In genomic region chr4:99655937-99656604, GRCm38 (mm10) we compare ENCODE assay signal across 8 mouse cellular contexts. TPM values are rescaled to one million over a fixed set of nuclear protein-coding genes. Genes with fewer than 3 reads are reported as not detected.
DNase-seq lines count a peak whose midpoint lies in the region; ATAC-seq lines count a peak whose summit lies in the region.

Gene Foxd3 (plus strand): TSS chr4:99656299.

- H3K27me3 ChIP-seq in heart, embryonic 10.5 days (ENCODE audit: insufficient read depth, poor library complexity, severe bottlenecking): peaks cover 97% of the 10 kb centered on the region
- H3K27me3 ChIP-seq in heart, embryonic 11.5 days (ENCODE audit: control insufficient read depth, insufficient read depth, low read length): peaks cover 80% of the 10 kb centered on the region
- H3K27me3 ChIP-seq in liver, embryonic 12.5 days (replicated peaks): peaks cover 98% of the 10 kb centered on the region
- peaks cover 80% of the 10 kb centered on the region for H3K27me3 ChIP-seq in stomach, embryonic 16.5 days (ENCODE audit: control insufficient read depth, insufficient read depth, low read length)

- H3K27ac ChIP-seq in heart, embryonic 10.5 days: no peak within 1 kb of the TSS
- no peak within 1 kb of the TSS for H3K27ac ChIP-seq in heart, embryonic 11.5 days (ENCODE audit: low read depth, low read length)
- no peak within 1 kb of the TSS for H3K27ac ChIP-seq in liver, embryonic 12.5 days
- H3K27ac ChIP-seq in stomach, embryonic 16.5 days (ENCODE audit: low read length): no peak within 1 kb of the TSS

- H3K4me1 ChIP-seq in heart, embryonic 10.5 days: peaks cover 35% of the 10 kb centered on the region
- H3K4me1 ChIP-seq in heart, embryonic 11.5 days (ENCODE audit: control insufficient read depth, insufficient read depth, low read length): peaks cover 7% of the 10 kb centered on the region
- H3K4me1 ChIP-seq in liver, embryonic 12.5 days: peaks cover 18% of the 10 kb centered on the region
- peaks cover 18% of the 10 kb centered on the region for H3K4me1 ChIP-seq in stomach, embryonic 16.5 days (ENCODE audit: control insufficient read depth, insufficient read depth, low read length)

- peak within 1 kb of the TSS; percentile 59 for H3K4me2 ChIP-seq in heart, embryonic 11.5 days
- peak within 1 kb of the TSS; percentile 52 for H3K4me2 ChIP-seq in liver, embryonic 12.5 days
- peak within 1 kb of the TSS; percentile 47 for H3K4me2 ChIP-seq in stomach, embryonic 16.5 days (ENCODE audit: low read depth, low read length)

- under 1% methylated on average over 58 of the region's 62 CpGs for WGBS in heart, embryonic 10.5 days
- WGBS in heart, embryonic 11.5 days (ENCODE audit: insufficient replicate concordance): 2% methylated on average over 62 of the region's 62 CpGs
- 2% methylated on average over 60 of the region's 62 CpGs for WGBS in liver, embryonic 12.5 days (ENCODE audit: insufficient replicate concordance)
- WGBS in stomach, embryonic 16.5 days: 1% methylated on average over 62 of the region's 62 CpGs

- intact Hi-C loops in heart, postnatal 25 days (cut with DNase I): no loop called here

- H3K4me3 ChIP-seq in heart, embryonic 10.5 days: peak within 1 kb of the TSS; percentile 52
- H3K4me3 ChIP-seq in heart, embryonic 11.5 days (ENCODE audit: low read depth, low read length): peak within 1 kb of the TSS; percentile 37
- H3K4me3 ChIP-seq in liver, embryonic 12.5 days: peak within 1 kb of the TSS; percentile 33
- peak within 1 kb of the TSS; percentile 38 for H3K4me3 ChIP-seq in stomach, embryonic 16.5 days (replicated peaks; ENCODE audit: low read length)

- no peaks in the 10 kb centered on the region for H3K9me3 ChIP-seq in heart, embryonic 10.5 days
- no peaks in the 10 kb centered on the region for H3K9me3 ChIP-seq in heart, embryonic 11.5 days (replicated peaks; ENCODE audit: control insufficient read depth, low read length)
- no peaks in the 10 kb centered on the region for H3K9me3 ChIP-seq in liver, embryonic 12.5 days (replicated peaks)
- no peaks in the 10 kb centered on the region for H3K9me3 ChIP-seq in stomach, embryonic 16.5 days (replicated peaks; ENCODE audit: control insufficient read depth, low read length)

- ATAC-seq in heart, embryonic 11.5 days (replicated peaks; ENCODE audit: insufficient number of reproducible peaks, low FRiP score, low TSS enrichment): peak; percentile 44; the same call in 1 of the 2 replicates
- ATAC-seq in liver, embryonic 12.5 days: 0 out of 2 replicates have a peak, but pooled peaks have one; percentile 24
- ATAC-seq in stomach, embryonic 16.5 days (ENCODE audit: insufficient read depth, low FRiP score): peak; percentile 34; the same call in 1 of the 2 replicates

- no peak within 1 kb of the TSS for H3K9ac ChIP-seq in heart, embryonic 11.5 days (ENCODE audit: low read depth, low read length)
- no peak within 1 kb of the TSS for H3K9ac ChIP-seq in liver, embryonic 12.5 days
- no peak within 1 kb of the TSS for H3K9ac ChIP-seq in stomach, embryonic 16.5 days (ENCODE audit: low read length)

- no peak for DNase-seq in heart, embryonic 10.5 days (ENCODE audit: low spot score)
- DNase-seq in heart, postnatal 25 days (ENCODE audit: low spot score): no peak
- DNase-seq in adrenal gland, postnatal 14 days: peak; percentile 17
- DNase-seq in left cerebral cortex, adult 8-10 months (ENCODE audit: low spot score in 2 of 2): no peak
- DNase-seq in right cerebral cortex, adult 2 months (ENCODE audit: low spot score in 2 of 2): no peak

- H3K36me3 ChIP-seq in heart, embryonic 10.5 days: no peaks in the 10 kb centered on the region
- no peaks in the 10 kb centered on the region for H3K36me3 ChIP-seq in heart, embryonic 11.5 days (ENCODE audit: control insufficient read depth, insufficient read depth, low read length)
- H3K36me3 ChIP-seq in liver, embryonic 12.5 days: no peaks in the 10 kb centered on the region
- H3K36me3 ChIP-seq in stomach, embryonic 16.5 days (ENCODE audit: control insufficient read depth, insufficient read depth, low read length): no peaks in the 10 kb centered on the region

RNA-seq across cellular contexts. Expression of gene Foxd3, which starts in this region (rescaled TPM):
- 0.18 TPM in 1 of 2 replicates, not detected in the other for polyA plus RNA-seq in heart, embryonic 10.5 days (2016; fragmentation: Nextera tagmentation; extraction: Ambion mirVana)
- total RNA-seq in heart, postnatal 25 days (2021): under 1 TPM; 0.60 to 0.98 TPM
- total RNA-seq in adrenal gland, postnatal 14 days (2021): 1.5 and 1.7 TPM in 2 replicates
- polyA plus RNA-seq in heart, embryonic 11.5 days (2014; fragmentation: Nextera tagmentation; extraction: Ambion mirVana): 0.13 and 0.17 TPM in 2 replicates
- polyA plus RNA-seq in liver, embryonic 12.5 days (2016; fragmentation: Nextera tagmentation; extraction: Ambion mirVana): 0.10 TPM in 1 of 2 replicates, not detected in the other
- 0.54 and 0.98 TPM in 2 replicates for polyA plus RNA-seq in stomach, embryonic 16.5 days (2015; fragmentation: Nextera tagmentation; extraction: Ambion mirVana)
- under 1 TPM in 1 of 4 experiments, not detected in 3; 0.15 TPM for total RNA-seq in left cerebral cortex, adult 8-10 months (2022)

Comparison
In these comparisons a context has a peak if more than half of its experiments do, and no peak if none do; other contexts are left out.
1. Peak in ATAC-seq, H3K4me3 ChIP-seq and H3K4me2 ChIP-seq in heart, embryonic 11.5 days; RNA of the gene not detected or under 1 TPM.
2. Peak in ATAC-seq, H3K4me3 ChIP-seq and H3K4me2 ChIP-seq in liver, embryonic 12.5 days; RNA of the gene not detected or under 1 TPM.
3. Peak in ATAC-seq, H3K4me3 ChIP-seq and H3K4me2 ChIP-seq in stomach, embryonic 16.5 days; RNA of the gene not detected or under 1 TPM.